Mouse (Mus musculus): ENCODE data around the gene Atp6v1e2. TPM values are rescaled to one million over a fixed set of nuclear protein-coding genes. Genes with fewer than 3 reads are reported as not detected.

Gene Atp6v1e2
- not detected in 2 replicates for polyA plus RNA-seq (2014; fragmentation: Nextera tagmentation; extraction: Ambion mirVana)

GRCm38 (mm10) chr17:86947840-86948796 is at the start of gene Atp6v1e2:
TSS of gene Atp6v1e2 (minus strand) at chr17:86947897.
- Histone ChIP-seq H3K27me3 (ENCODE audit: control insufficient read depth, insufficient read depth, low read length) (no peaks in the 10 kb centered on the region), H3K4me1 (ENCODE audit: control insufficient read depth, insufficient read depth, low read length) (peaks cover 3% of the 10 kb centered on the region; the same call in 1 of the 2 replicates), H3K9me3 (ENCODE audit: control insufficient read depth, low read length) (peaks cover 2% of the 10 kb centered on the region; the same call in 1 of the 2 replicates), H3K9ac (ENCODE audit: low read length) (no peak within 1 kb of the TSS), H3K4me2 (ENCODE audit: low read depth, severe bottlenecking) (no peak within 1 kb of the TSS), H3K27ac (replicated peaks; ENCODE audit: low read depth, low read length) (no peak within 1 kb of the TSS; the same call in 1 of the 2 replicates), H3K4me3 (ENCODE audit: low read depth, low read length) (no peak within 1 kb of the TSS), H3K36me3 (ENCODE audit: control insufficient read depth, insufficient read depth, low read length) (no peaks in the 10 kb centered on the region)
- 0 out of 2 replicates have a peak, but pooled peaks have one; percentile 53 for ATAC-seq (ENCODE audit: insufficient number of reproducible peaks, low FRiP score, low TSS enrichment, low read depth)
- WGBS: 70% methylated on average over 28 of the region's 28 CpGs
- no peak for DNase-seq (ENCODE audit: low spot score)

GRCm38 (mm10) chr17:86997323-86997722 is 49.6 kb upstream of the Atp6v1e2 start:
- ATAC-seq (ENCODE audit: insufficient number of reproducible peaks, low FRiP score, low TSS enrichment, low read depth) (no peak), DNase-seq (ENCODE audit: low spot score) (no peak)
- Histone ChIP-seq H3K36me3 (ENCODE audit: control insufficient read depth, insufficient read depth, low read length) (peaks cover 3% of the 10 kb centered on the region; the same call in 1 of the 2 replicates), H3K4me2 (ENCODE audit: low read depth, severe bottlenecking) (no peak overlapping the region), H3K4me3 (ENCODE audit: low read depth, low read length) (no peak overlapping the region), H3K9me3 (ENCODE audit: control insufficient read depth, low read length) (no peaks in the 10 kb centered on the region), H3K27ac (replicated peaks; ENCODE audit: low read depth, low read length) (no peak overlapping the region), H3K4me1 (ENCODE audit: control insufficient read depth, insufficient read depth, low read length) (no peaks in the 10 kb centered on the region), H3K27me3 (ENCODE audit: control insufficient read depth, insufficient read depth, low read length) (no peaks in the 10 kb centered on the region), H3K9ac (ENCODE audit: low read length) (no peak overlapping the region)
- WGBS: 93% methylated on average over 6 of the region's 6 CpGs

- Histone ChIP-seq H3K36me3 (ENCODE audit: control insufficient read depth, insufficient read depth, low read length) (no peaks in the 10 kb centered on the region), H3K27me3 (ENCODE audit: control insufficient read depth, insufficient read depth, low read length) (no peaks in the 10 kb centered on the region), H3K9ac (ENCODE audit: low read length) (no peak overlapping the region), H3K4me2 (ENCODE audit: low read depth, severe bottlenecking) (no peak overlapping the region), H3K9me3 (ENCODE audit: control insufficient read depth, low read length) (no peaks in the 10 kb centered on the region), H3K4me1 (ENCODE audit: control insufficient read depth, insufficient read depth, low read length) (no peaks in the 10 kb centered on the region), H3K27ac (replicated peaks; ENCODE audit: low read depth, low read length) (no peak overlapping the region), H3K4me3 (ENCODE audit: low read depth, low read length) (no peak overlapping the region)
- ATAC-seq (ENCODE audit: insufficient number of reproducible peaks, low FRiP score, low TSS enrichment, low read depth): no peak
- WGBS: 94% methylated on average over 8 of the region's 8 CpGs
- DNase-seq (ENCODE audit: low spot score): no peak
Measured at GRCm38 (mm10) chr17:86991306-86991705, 43.6 kb upstream of the Atp6v1e2 start.

GRCm38 (mm10) chr17:86988601-86989184 is 41.0 kb upstream of the Atp6v1e2 start:
- Histone ChIP-seq H3K4me2 (ENCODE audit: low read depth, severe bottlenecking) (no peak overlapping the region), H3K36me3 (ENCODE audit: control insufficient read depth, insufficient read depth, low read length) (no peaks in the 10 kb centered on the region; the same call in 1 of the 2 replicates), H3K9ac (ENCODE audit: low read length) (no peak overlapping the region), H3K4me1 (ENCODE audit: control insufficient read depth, insufficient read depth, low read length) (no peaks in the 10 kb centered on the region), H3K9me3 (ENCODE audit: control insufficient read depth, low read length) (no peaks in the 10 kb centered on the region), H3K4me3 (ENCODE audit: low read depth, low read length) (no peak overlapping the region), H3K27ac (replicated peaks; ENCODE audit: low read depth, low read length) (no peak overlapping the region), H3K27me3 (ENCODE audit: control insufficient read depth, insufficient read depth, low read length) (no peaks in the 10 kb centered on the region)
- 78% methylated on average over 6 of the region's 6 CpGs for WGBS
- DNase-seq (ENCODE audit: low spot score) (no peak), ATAC-seq (ENCODE audit: insufficient number of reproducible peaks, low FRiP score, low TSS enrichment, low read depth) (no peak)

GRCm38 (mm10) chr17:86988161-86988560 is 40.5 kb upstream of the Atp6v1e2 start:
- no peak overlapping the region for H3K27ac ChIP-seq (replicated peaks; ENCODE audit: low read depth, low read length)
- ATAC-seq (ENCODE audit: insufficient number of reproducible peaks, low FRiP score, low TSS enrichment, low read depth) (no peak), DNase-seq (ENCODE audit: low spot score) (no peak)

GRCm38 (mm10) chr17:86986449-86987138 is 38.9 kb upstream of the Atp6v1e2 start:
- no peak overlapping the region for H3K4me2 ChIP-seq (ENCODE audit: low read depth, severe bottlenecking)
- no peak overlapping the region for H3K27ac ChIP-seq (replicated peaks; ENCODE audit: low read depth, low read length)

More at GRCm38 (mm10) chr17:86988161-86988560, 40.5 kb upstream of the Atp6v1e2 start:
- no peaks in the 10 kb centered on the region for H3K4me1 ChIP-seq (ENCODE audit: control insufficient read depth, insufficient read depth, low read length)
- H3K4me3 ChIP-seq (ENCODE audit: low read depth, low read length): no peak overlapping the region
- H3K9ac ChIP-seq (ENCODE audit: low read length): no peak overlapping the region
- no peaks in the 10 kb centered on the region for H3K9me3 ChIP-seq (ENCODE audit: control insufficient read depth, low read length)
- no peaks in the 10 kb centered on the region; the same call in 1 of the 2 replicates for H3K36me3 ChIP-seq (ENCODE audit: control insufficient read depth, insufficient read depth, low read length)
- no peaks in the 10 kb centered on the region for H3K27me3 ChIP-seq (ENCODE audit: control insufficient read depth, insufficient read depth, low read length)
- WGBS: 90% methylated on average over 5 of the region's 5 CpGs
- no peak overlapping the region for H3K4me2 ChIP-seq (ENCODE audit: low read depth, severe bottlenecking)

GRCm38 (mm10) chr17:86982497-86982896 is 34.8 kb upstream of the Atp6v1e2 start:
- Histone ChIP-seq H3K36me3 (ENCODE audit: control insufficient read depth, insufficient read depth, low read length) (no peaks in the 10 kb centered on the region; the same call in none of the 2 replicates), H3K27me3 (ENCODE audit: control insufficient read depth, insufficient read depth, low read length) (no peaks in the 10 kb centered on the region), H3K4me2 (ENCODE audit: low read depth, severe bottlenecking) (no peak overlapping the region), H3K4me3 (ENCODE audit: low read depth, low read length) (no peak overlapping the region), H3K9me3 (ENCODE audit: control insufficient read depth, low read length) (no peaks in the 10 kb centered on the region), H3K4me1 (ENCODE audit: control insufficient read depth, insufficient read depth, low read length) (no peaks in the 10 kb centered on the region), H3K9ac (ENCODE audit: low read length) (no peak overlapping the region), H3K27ac (replicated peaks; ENCODE audit: low read depth, low read length) (no peak overlapping the region)
- 71% methylated on average over 9 of the region's 9 CpGs for WGBS
- DNase-seq (ENCODE audit: low spot score) (no peak), ATAC-seq (ENCODE audit: insufficient number of reproducible peaks, low FRiP score, low TSS enrichment, low read depth) (no peak)

More at GRCm38 (mm10) chr17:86986449-86987138, 38.9 kb upstream of the Atp6v1e2 start:
- DNase-seq (ENCODE audit: low spot score) (no peak), ATAC-seq (ENCODE audit: insufficient number of reproducible peaks, low FRiP score, low TSS enrichment, low read depth) (no peak)
- 65% methylated on average over 17 of the region's 17 CpGs for WGBS
- Histone ChIP-seq H3K36me3 (ENCODE audit: control insufficient read depth, insufficient read depth, low read length) (no peaks in the 10 kb centered on the region; the same call in 1 of the 2 replicates), H3K4me1 (ENCODE audit: control insufficient read depth, insufficient read depth, low read length) (no peaks in the 10 kb centered on the region), H3K4me3 (ENCODE audit: low read depth, low read length) (no peak overlapping the region), H3K9ac (ENCODE audit: low read length) (no peak overlapping the region), H3K9me3 (ENCODE audit: control insufficient read depth, low read length) (no peaks in the 10 kb centered on the region), H3K27me3 (ENCODE audit: control insufficient read depth, insufficient read depth, low read length) (no peaks in the 10 kb centered on the region)

- Histone ChIP-seq H3K36me3 (ENCODE audit: control insufficient read depth, insufficient read depth, low read length) (no peaks in the 10 kb centered on the region; the same call in none of the 2 replicates), H3K27ac (replicated peaks; ENCODE audit: low read depth, low read length) (no peak overlapping the region), H3K9me3 (ENCODE audit: control insufficient read depth, low read length) (no peaks in the 10 kb centered on the region), H3K4me2 (ENCODE audit: low read depth, severe bottlenecking) (no peak overlapping the region), H3K4me3 (ENCODE audit: low read depth, low read length) (no peak overlapping the region), H3K4me1 (ENCODE audit: control insufficient read depth, insufficient read depth, low read length) (no peaks in the 10 kb centered on the region), H3K9ac (ENCODE audit: low read length) (no peak overlapping the region), H3K27me3 (ENCODE audit: control insufficient read depth, insufficient read depth, low read length) (no peaks in the 10 kb centered on the region)
- whole genome bisulfite sequencing: 97% methylated on average over 2 of the region's 2 CpGs
- DNase-seq (ENCODE audit: low spot score) (no peak), ATAC-seq (ENCODE audit: insufficient number of reproducible peaks, low FRiP score, low TSS enrichment, low read depth) (no peak)
Measured at GRCm38 (mm10) chr17:86981701-86982100, 34.0 kb upstream of the Atp6v1e2 start.
